Mouse (Mus musculus) Muller cell, postnatal 12 days (primary cell): ENCODE measurements around the gene Theg.
A peak's percentile ranks its signal among the peaks of the same experiment; 100 is the strongest.

Experiments used
- DNase-seq: peaks from one replicate; pipeline ENCODE4 v3.0.0-alpha.2; 2015; ENCODE audit errors: inconsistent ontology term

The Theg gene

DNA sequence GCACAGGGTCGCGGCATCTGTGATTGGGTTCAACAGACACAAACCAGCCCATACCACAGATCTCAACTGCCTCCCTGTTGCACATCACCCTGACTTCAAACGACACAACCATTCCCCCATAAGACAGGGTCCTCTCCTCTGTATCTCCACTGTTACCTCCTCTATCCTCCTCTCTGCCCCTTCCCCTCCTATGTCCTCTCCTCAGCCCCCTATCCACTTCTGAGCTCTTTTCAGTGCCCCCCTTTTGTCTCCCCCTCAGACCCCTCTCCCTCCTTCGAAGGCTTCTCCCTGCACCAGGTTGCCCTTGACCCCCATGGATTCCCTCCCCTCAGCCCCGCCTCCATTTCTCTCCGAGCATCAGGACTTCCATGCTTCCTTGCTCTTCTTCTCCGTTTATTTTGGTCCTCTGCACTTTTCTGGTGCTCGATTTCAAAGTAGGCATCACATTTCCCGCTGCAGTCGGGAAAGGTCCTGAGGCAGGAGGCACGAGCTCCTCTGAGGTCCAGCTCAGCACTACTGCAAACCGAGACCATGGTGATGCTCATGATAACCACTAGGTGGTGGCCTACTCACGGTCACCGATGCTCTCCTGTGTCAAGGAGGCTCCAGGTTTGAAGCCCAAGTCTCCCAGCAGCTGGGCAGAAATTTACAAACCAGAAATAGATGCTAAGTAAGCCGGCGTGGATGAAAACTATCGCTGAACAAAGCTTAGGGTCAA, 7.9 kb upstream of the Theg start:
- DNase-seq, result peak; percentile 74

DNA sequence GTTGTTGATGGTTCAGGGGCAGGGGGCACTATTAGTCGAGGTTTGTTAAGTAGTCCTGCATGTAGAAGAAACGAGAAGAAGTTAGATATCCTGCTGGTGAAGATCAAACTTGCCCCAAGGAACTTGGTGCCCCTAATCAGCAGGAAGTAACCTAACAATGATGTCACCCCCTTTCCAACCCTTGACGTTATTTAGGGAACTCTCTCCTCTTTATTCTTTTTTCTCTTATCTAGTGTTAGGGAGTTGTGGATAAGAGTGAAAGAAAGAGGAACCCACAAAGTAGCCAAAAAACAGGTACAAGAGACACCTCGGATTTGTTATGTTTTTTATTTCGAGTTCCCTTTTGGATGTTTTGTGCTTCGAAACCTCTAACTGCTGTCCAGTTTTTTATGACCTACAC, 7.0 kb upstream of the Theg start:
- no peak for DNase-seq

DNA sequence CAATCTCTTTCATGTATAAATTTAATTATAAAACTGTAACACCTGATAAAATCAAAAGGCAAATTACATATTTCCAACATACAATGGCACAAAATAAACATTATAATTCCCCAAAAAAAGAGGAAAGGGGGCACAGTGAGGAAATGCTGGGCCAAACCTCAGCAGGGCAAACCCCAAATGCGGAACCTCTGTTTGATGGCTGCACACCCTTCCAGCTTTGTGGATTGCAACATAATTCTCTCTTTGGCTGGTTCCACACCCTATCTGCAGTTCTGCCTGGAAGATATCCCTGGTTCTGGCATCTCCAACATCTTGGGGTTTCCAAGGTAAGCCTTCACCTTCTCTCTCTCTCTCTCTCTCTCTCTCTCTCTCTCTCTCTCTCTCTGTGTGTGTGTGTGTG, 3.6 kb upstream of the Theg start:
- DNase-seq, result no peak

DNA sequence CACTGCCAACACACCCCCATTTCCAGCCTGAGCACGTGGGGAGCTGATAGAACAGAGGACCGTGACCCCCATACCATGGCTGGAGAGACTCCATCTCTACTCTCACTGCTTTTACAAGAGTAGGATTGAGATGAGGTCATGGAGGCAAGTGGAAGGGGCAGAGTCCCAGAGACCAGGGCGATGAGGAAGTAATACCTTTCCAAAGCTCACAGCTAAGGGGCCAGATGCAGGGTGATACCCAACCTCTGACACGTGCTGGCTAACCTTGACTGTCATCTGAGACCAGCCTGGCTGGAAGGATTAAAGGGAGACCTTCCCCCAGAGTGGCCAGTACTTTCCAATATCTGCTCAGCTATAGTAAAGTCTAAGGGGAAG, 608 bp upstream of the Theg start:
- no peak for DNase-seq

DNA sequence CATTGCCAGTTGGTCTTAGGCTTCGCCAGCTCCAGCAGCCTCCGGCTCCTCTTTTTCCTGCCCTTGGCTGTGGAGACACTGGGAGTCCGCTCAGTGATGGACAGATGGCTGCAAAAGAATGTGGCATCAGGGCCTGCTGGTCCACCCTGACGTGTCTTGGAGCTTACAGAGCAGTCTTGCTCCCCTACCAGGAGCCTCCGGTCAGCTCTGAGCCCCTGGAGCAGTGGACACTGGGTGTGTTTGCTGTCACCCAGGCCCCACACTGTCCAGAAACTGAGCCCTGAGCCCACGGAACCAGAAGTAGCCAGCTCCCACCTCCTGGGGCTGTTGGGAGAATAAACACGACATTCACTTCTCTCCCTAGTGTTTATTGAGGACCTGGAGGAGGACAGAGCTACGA, 888 bp downstream of the Theg start:
- DNase-seq, result no peak

DNA sequence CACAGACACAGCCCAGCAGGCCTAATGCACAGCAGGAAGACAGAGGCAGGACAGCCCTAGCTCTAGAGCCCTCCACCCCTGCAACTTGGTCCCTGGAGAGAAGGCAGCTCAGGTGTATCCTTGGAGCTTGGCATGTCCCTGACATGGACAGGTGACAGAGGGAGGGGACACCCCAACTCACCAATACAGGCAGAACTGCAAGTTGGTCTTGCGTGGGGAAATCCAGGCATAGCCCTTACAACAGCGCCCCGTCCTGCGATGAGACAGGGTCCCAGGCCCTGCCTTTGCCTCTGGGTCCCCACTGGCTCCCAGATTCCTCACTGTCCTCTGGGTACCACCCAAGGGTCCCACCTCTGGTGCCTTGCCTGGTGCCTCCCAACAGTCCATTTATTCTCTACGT, 1.4 kb downstream of the Theg start:
- no peak for DNase-seq

DNA sequence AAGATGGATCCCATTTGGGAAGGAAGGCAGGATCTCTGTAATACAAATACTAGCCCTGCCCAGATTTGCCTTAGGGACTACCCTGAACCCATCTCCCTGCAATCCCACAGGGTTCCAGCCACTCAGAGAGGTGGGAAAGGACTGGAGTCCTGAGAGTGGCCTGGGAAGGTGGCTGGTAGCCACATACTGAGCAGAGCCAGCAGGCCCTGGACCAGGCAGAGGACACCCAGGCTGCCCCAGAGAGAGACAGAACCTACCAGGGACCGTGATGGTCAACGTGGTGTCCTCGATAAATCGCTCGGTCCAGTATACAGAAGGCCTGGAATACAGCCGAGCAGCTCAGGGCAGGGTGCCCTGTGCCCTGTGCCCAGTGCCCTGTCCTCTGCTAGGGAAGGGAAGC, 2.0 kb downstream of the Theg start:
- DNase-seq, result no peak

DNA sequence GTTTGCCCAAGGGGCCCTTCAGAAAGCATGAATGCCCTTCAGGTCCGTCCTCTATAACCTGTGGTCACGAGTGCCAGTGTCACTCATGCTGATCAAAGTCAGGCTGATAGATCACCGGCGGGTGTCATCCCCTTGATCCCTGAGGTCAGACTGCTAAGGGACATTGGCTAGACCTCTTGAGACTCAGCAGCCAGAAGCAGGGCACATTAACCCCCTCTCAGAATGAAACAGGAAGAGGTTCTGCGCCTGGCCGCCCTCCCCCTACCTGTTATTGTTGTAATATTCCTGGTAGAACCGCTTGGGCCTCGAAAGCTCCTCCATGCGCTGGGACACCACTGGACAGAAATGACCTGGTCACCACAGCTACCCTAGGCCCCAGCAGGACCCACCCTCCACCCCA, 2.7 kb downstream of the Theg start:
- DNase-seq, result no peak

DNA sequence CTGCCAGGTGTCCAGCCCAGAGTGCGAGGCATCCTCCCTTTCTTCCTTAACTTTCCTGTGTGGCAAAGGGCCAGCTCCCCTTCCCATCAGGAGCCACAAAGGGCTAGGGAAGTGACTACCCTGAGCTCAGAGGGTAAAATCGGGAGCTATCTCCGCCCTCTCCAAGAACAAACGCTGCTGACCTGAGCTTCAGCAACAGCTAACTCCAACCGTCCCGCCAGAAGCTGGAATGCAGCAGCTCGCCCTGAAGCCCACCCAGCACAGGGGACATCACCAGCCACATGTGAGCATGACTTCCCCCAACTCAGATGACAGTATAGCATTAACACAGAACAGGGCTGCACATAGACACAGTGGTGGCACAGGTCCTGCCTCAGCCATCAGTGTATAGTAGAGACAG, 3.1 kb downstream of the Theg start:
- DNase-seq, result no peak

DNA sequence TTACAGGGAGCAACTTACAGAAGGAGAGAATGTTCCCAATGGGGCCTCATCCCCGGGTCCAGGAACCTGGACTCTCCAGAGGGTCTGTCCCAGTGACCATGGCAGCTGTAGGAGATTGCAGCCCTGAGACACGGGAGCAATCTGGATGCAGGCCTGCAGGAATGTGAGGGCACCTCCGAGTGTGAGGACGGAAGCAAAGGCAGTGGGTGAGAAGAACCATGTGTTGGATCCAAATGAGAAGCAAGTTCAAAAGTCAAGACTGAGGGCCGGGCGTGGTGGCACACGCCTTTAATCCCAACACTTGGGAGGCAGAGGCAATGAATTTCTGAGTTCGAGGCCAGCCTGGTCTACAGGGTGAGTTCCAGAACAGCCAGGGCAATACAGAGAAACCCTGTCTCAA, 5.6 kb downstream of the Theg start:
- no peak for DNase-seq

DNA sequence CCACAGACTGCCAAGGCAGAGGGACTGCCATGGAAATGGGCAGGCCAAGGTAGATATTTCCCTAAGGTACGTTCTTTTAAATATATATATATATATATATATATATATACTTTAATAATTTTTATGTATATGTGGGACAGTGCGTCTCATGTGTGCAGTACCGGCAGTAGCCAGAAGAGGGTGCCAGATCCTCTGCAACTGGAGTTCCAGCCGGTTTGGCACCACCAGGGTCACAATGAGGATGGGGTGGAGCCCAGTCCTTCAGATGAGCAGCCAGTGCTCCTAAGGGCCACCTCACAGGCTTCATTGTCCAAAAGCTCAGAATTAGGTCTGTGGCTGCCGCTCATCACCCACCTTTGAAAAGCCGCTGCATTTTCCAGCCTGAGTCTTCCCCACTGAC, 6.3 kb downstream of the Theg start:
- DNase-seq, result no peak

DNA sequence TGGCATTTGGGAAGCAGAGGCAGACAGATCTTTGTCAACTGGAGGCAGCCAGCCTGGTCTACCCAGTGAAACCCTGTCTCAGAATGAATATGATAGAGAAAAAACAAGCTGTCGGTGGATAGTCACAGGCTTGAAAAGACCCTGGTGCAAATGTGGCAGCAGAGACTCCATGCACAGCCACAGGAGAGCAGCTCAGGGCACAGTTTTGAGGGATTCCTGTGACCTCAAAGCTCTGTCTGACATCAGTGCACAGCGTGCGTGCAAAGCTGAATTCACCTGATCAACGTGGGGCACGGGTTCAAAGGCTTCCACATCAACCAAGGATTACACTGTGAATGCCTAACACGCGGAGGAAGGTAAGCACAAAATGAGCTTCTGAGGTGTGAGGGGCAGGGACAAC, 6.8 kb downstream of the Theg start:
- no peak for DNase-seq

DNA sequence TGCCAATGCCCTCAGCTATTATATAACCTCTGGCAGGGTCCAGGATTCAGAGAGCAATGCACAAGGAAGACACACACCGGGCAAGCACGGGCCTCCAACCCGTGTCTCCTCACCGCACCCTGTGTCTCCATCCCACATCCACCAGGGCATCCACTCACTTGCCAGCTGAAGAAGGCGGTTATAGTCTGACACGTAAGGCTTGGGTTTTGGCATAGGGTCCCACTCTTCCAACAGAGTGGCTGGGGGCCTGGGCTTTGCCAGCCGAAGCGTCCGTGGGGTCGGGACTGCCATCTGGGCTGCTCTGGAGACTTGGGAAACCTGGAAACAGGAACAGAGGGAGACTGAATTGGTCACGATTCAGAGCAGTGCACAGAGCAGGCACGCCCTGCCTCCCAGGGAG, 7.3 kb downstream of the Theg start:
- DNase-seq, result no peak

DNA sequence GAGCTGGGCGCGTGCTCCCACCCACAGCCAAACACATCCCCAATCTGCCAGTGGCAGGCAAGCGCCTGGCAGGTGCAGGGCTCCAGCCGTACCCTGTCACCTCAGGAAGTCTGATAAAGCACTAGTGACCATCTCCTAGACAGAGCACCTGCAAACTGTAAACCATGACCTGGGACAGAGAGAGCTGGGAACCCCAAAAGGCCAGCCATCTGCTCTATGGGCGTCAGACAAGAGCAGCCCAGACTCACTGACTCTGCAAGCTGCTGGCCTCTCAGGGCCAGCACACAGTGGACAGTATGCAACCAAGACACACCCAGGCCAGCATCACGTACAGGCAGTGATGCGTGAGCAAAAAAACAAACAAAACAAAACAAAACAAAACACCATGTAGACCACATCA, 8.2 kb downstream of the Theg start:
- DNase-seq, result no peak

DNA sequence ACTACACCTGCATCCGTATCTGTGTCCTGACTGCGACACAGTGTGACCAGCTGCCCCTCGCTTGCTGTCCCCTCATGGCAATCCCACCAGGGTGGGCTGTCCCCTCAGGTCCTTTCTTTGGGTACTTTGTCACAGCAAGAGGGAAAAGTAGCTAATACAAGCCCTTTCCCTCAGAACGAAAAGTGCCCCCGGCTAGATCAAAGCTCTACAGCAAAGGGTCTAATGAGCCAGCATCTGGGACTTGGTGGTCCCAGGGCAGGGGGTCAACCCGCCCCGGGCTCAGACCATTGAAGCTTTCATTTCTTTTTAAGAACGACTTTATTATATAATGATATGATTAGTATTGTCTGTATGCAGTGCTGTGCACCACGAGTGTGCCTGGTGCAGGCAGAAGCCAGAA, 8.9 kb downstream of the Theg start:
- no peak for DNase-seq

DNA sequence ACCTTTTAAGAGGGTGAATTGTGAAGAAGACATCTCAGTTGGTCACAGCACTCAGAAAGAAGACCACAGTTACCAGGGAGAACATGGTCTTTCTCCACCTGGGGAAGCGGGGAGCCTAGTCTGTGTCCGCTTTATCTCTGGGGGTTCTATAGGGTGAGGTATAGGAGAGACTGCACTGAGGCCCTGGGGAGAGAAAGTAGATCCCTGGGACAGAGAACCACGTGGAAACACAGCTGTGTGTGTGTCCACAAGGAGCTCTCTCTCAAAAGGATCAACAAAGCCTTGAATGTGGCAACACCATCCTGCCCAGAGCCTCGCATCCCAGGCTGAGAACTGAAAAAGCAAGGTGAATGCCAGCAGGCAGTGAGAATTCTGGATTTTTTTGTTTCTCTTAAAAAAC, 9.8 kb downstream of the Theg start:
- DNase-seq, result no peak

DNA sequence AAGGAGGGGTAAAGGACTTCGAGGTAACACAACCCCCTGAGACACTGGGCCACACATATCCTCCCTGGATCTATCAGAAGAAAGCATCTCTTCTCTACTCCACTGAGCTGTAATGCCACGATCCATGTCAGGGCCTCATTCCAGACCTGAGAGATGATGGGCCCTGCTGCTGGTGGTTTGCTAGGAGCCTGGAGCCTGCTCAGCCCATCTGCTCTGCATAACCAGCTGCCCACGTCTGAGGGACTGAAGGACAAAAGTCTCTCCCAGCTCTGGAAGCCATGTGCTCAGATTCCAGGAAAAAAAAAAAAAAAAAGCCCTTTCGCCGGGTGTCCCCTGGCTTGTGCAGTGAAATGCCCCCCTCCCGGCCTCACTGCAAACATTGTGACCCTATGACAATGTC, 11.4 kb downstream of the Theg start:
- DNase-seq, result no peak

DNA sequence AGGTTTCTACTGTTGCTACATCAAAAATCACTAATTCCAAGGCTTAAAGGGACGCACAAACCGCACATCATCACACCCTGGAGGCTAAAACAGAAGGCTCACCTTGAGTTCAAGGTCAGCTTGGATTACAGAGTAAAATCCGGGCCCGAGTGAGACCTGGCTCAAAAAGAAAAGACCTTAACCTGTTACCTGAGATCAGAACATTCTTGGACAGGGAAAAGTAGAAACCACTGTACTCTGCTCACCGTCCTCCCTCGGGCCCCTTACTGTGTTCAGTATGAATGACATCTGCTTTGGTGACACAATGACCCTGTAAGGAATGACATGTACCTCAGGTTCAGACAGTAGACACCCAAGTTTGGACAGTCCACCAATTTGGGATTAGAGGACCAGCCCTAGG, 12.3 kb downstream of the Theg start:
- DNase-seq, result no peak

DNA sequence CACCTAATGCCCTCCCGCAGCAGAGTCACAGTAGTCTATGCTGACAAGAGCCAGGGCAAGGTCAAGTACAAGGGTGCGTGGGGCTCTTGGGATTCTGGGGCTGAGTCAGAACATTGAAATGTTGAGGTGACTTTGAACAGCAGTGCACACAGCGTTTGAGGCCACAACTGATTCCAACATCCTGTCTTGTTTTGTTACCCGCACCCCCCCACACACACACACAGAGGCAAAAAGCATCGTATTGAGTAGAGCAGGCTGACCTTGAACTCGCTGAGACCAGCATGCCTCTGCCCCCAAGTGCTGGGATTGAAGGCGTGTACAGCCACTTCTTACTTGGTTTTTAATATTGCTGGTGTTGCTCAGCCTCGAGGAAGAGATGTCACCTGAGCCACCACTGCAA, 12.8 kb downstream of the Theg start:
- no peak for DNase-seq

DNA sequence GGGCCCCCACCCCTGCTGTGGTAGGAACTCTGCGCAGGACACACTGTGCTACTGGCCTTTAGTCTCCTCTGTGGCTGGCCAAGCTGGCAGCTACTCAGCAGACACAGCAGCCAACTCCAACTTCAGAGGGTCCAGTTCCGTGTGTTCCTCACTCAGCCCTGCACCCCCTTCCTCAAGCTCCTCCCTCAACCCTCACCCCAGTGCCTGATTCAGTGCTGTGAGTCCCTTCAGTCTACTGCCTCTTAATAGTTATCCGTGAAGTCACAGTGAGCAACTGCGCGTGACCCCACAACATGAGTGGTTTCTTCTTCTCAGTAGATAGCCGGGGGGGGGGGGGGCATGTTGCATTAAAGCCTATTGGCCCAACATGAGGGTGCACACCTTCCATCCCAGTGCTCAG, 13.5 kb downstream of the Theg start:
- no peak for DNase-seq

DNA sequence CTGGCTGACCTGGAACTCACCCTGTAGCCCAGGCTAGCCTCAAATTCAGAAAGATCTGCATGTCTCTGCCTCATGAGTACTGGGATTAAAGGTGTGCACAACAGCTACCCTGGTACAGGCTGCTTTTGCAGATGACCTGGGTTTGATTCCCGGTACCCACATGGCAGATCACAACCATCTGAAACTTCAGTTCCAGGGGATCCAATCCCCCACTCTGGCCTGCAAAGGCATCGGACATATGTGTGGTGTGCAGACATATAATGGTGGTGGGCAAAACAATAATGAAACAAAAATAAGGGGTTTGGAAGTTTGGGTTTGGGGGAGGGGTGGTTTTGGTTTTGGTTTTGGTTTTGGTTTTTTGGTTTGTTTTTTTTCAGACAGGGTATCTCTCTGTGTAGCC, 15.8 kb downstream of the Theg start:
- DNase-seq, result no peak

DNA sequence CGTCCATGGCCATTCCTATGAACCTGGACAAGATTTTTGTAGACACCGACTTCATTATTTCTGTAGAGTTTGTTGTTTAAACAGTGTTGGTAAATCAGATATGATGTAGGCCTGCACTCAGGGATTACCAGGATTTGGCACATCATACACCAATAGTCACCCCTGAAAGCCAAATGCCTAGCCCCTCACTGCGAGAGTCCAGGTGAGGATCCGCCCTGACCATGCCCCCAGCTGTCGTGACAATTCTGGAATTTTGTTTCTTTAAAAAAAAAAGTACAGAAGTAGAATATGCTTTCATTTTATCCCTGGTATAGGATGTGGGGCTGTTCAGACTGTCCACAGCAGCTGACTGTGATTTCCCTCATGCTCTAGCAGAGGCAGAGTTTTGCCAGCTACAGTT, 17.2 kb downstream of the Theg start:
- DNase-seq, result no peak

DNA sequence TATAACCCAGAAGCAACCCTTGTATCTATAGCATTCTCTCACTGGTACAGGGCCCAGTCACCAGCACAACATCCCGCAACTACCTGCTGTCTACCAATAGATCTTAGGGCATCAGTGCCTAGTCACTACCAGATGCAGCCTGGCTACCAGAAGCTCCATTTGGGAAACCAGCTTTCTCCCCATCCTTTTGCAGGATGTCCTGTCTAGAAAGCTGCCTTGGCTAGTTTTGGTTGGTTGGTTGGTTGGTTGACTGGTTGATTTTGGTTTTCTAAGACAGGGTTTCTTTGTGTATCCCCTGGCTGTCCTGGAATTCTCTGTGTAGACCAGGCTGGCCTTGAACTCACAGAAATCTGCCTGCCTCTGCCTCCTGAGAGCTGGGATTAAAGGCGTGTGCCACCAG, 27.4 kb downstream of the Theg start:
- no peak for DNase-seq

DNA sequence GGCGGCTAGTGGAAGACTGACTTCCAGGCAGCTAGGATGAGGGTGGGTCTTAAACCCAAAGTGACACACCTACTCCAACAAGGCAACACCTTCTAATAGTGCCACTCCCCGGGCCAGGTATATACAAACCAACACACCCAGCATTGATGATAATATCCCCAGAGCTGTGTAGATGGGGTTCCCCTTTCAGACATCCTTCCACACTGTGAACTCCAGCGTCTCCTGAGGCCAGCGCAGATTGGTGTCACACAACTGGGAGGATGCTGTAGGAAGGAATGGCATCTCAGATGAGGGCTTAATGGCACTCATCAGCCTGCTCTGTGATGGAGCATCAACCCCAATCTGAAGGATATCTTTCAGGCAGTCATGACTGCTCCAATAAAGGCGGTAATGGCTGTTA, 29.6 kb downstream of the Theg start:
- no peak for DNase-seq

DNA sequence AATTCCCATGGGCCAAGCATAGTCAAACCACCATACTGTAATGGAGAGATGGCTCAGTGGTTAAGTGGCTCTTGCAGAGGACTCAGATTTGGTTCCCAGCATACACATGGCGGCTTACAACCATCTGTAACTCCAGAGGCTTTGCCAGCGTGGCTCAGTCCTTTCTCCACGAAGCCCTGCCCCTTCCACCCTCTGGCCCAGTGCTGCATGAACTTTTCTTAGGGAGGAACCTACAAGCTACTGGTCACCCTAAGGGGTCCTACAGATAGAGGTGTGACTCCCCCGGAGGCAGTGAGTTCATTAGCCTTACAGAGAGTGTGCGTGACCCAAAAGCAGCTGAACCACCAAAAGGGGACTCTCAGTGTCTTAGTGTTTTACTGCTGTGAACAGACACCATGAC, 30.2 kb downstream of the Theg start:
- no peak for DNase-seq
